Mouse (Mus musculus) limb, embryonic 11.5 days (tissue): ENCODE measurements at regions not wholly inside any gene's neighbourhood (a gene's known extent, or its start where the extent isn't known, plus 50 kb on each side); places are given as distances from the start of the nearest gene placed in this dataset.

Experiments
- ATAC-seq: fragments of 200-750 bp; cut with Nextera tagmentation; 2 replicates; pipeline ENCODE4 v1.8.0; 2017; ENCODE audit warnings: low read depth; ENCODE audit not compliant: insufficient number of reproducible peaks, low FRiP score, low TSS enrichment
- DNase-seq: peaks from one replicate; pipeline ENCODE4 v3.0.0-alpha.2; 2015; ENCODE audit warnings: low spot score
- H3K27ac ChIP-seq: fragments of 300-500 bp; sonication (generic); replicated peaks from 2 replicates; pipeline ENCODE4 v1.5.1; 2014; ENCODE audit warnings: low read depth, mild to moderate bottlenecking, low read length
- H3K27me3 ChIP-seq: fragments of 300-500 bp; sonication (generic); 2 replicates; pipeline ENCODE4 v1.6.1; 2014; ENCODE audit warnings: mild to moderate bottlenecking, low read length, mixed read lengths; ENCODE audit not compliant: control insufficient read depth, insufficient read depth
- H3K36me3 ChIP-seq: fragments of 300-500 bp; sonication (generic); 2 replicates; pipeline ENCODE4 v1.6.1; 2014; ENCODE audit warnings: mild to moderate bottlenecking, low read length, moderate library complexity, mixed read lengths; ENCODE audit not compliant: control insufficient read depth, insufficient read depth
- H3K4me1 ChIP-seq: fragments of 300-500 bp; sonication (generic); 2 replicates; pipeline ENCODE4 v1.6.1; 2014; ENCODE audit warnings: low read length, mixed read lengths; ENCODE audit not compliant: control insufficient read depth, insufficient read depth
- H3K4me2 ChIP-seq: fragments of 300-500 bp; sonication (generic); 2 replicates; pipeline ENCODE4 v1.6.1; 2014; ENCODE audit warnings: low read depth, mild to moderate bottlenecking, moderate library complexity; ENCODE audit not compliant: severe bottlenecking
- H3K4me3 ChIP-seq: fragments of 300-500 bp; sonication (generic); 2 replicates; pipeline ENCODE4 v1.5.1; 2014; ENCODE audit warnings: low read depth, low read length
- H3K9ac ChIP-seq: fragments of 300-500 bp; sonication (generic); 2 replicates; pipeline ENCODE4 v1.6.1; 2014; ENCODE audit warnings: mild to moderate bottlenecking, low read length
- H3K9me3 ChIP-seq: fragments of 300-500 bp; sonication (generic); 2 replicates; pipeline ENCODE4 v1.6.1; 2016; ENCODE audit warnings: low read length; ENCODE audit not compliant: control insufficient read depth
- WGBS: fragments of 180-500 bp; shearing (Covaris S2); extraction: QIAGEN DNeasy Blood & Tissue Kit; methylation state at CpG from one replicate; pipeline ENCODE4 v1.1.7; 2014; 5-methylcytosine and 5-hydroxymethylcytosine counted together

DNA sequence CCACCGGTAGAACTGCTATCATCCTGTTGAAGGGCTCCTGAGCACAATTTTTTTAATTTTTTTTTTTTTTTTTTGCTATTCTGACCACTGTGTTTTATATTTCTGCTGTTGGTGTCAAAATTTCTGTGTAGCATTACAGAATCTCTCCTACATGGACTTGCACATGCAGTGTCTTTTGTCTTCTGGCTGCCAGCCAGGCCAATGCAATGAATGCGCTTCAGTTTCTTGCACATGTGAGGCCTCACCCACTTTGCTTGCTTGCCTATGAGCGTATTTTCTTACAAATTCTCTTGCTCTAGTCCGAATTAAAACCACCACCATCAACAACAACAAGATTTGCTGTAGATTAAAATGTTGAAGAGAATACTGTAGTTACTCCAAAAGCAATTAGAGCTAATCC lies 213.2 kb upstream of the P2ry1 start:
- no peak overlapping the region for H3K9ac ChIP-seq
- no peak overlapping the region for H3K4me3 ChIP-seq
- H3K4me1 ChIP-seq: no peaks in the 10 kb centered on the region; the same call in 1 of the 2 replicates
- ATAC-seq (no peak), DNase-seq (no peak)
- H3K36me3 ChIP-seq: no peaks in the 10 kb centered on the region
- no peaks in the 10 kb centered on the region for H3K27me3 ChIP-seq
- H3K9me3 ChIP-seq: no peaks in the 10 kb centered on the region
- WGBS: 93% methylated on average over 4 of the region's 4 CpGs
- H3K27ac ChIP-seq: no peak overlapping the region
- no peak overlapping the region for H3K4me2 ChIP-seq

- DNase-seq: no peak
- no peak overlapping the region for H3K4me2 ChIP-seq
- H3K4me3 ChIP-seq: no peak overlapping the region
- ATAC-seq: no peak
- no peak overlapping the region for H3K9ac ChIP-seq
- no peaks in the 10 kb centered on the region for H3K36me3 ChIP-seq
- no peaks in the 10 kb centered on the region; the same call in 1 of the 2 replicates for H3K4me1 ChIP-seq
- no peak overlapping the region for H3K27ac ChIP-seq
- 61% methylated on average over 4 of the region's 4 CpGs for WGBS
- no peaks in the 10 kb centered on the region for H3K27me3 ChIP-seq
- H3K9me3 ChIP-seq: no peaks in the 10 kb centered on the region
Measured at GRCm38 (mm10) chr3:60792166-60792565, 210.4 kb upstream of the P2ry1 start.

DNA sequence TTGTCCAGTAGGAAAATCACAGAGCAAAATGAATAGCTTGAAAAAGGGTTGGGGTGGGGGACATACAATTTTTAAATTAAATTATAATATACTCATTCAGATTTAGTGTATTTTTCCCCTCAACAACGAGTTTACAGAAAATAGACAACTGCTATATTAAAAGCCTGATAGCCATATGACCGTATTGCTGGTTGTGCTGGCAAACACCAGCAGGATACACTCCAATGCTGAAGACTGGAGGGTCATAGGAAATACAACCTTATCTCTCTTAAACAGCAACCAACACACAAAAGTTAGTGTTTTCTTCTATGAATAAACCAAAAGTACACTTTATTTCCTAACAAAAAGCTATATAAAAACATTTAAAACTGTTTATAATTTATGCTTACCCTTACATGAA lies 206.4 kb upstream of the P2ry1 start:
- no peak overlapping the region for H3K27ac ChIP-seq
- no peaks in the 10 kb centered on the region for H3K27me3 ChIP-seq
- H3K36me3 ChIP-seq: no peaks in the 10 kb centered on the region
- 84% methylated on average over 2 of the region's 2 CpGs for WGBS
- no peak for DNase-seq
- no peaks in the 10 kb centered on the region; the same call in 1 of the 2 replicates for H3K4me1 ChIP-seq
- no peak overlapping the region for H3K4me3 ChIP-seq
- no peak for ATAC-seq
- no peaks in the 10 kb centered on the region for H3K9me3 ChIP-seq
- H3K4me2 ChIP-seq: no peak overlapping the region
- no peak overlapping the region for H3K9ac ChIP-seq

GRCm38 (mm10) chr3:60797808-60798207 lies 204.8 kb upstream of the P2ry1 start:
- Histone ChIP-seq H3K4me2 (no peak overlapping the region), H3K4me3 (no peak overlapping the region), H3K27ac (no peak overlapping the region), H3K9ac (no peak overlapping the region), H3K27me3 (no peaks in the 10 kb centered on the region), H3K36me3 (no peaks in the 10 kb centered on the region), H3K9me3 (no peaks in the 10 kb centered on the region), H3K4me1 (no peaks in the 10 kb centered on the region)
- no peak for DNase-seq
- ATAC-seq: no peak
- WGBS: 91% methylated on average over 6 of the region's 6 CpGs

DNA sequence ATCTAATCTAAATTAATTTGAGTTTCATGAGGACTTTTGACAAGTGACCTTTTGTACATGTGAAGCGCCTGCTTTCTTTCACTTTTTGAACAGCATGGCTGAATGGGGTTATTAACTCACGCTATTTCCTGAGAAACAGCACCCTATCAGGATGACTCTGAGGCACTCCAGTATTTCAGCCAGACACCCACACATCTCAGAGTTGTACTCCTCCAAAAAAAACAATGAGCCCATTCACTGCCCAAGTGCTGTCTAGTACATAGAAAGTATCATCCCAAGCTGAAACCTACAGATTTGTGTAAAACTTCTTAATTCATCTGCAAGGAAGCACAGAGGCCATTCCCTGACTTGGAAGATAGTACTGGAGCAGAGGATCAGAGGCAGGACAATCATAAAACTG lies 204.1 kb upstream of the P2ry1 start:
- ATAC-seq: no peak
- H3K27ac ChIP-seq: no peak overlapping the region
- no peak for DNase-seq
- H3K4me1 ChIP-seq: no peaks in the 10 kb centered on the region
- H3K27me3 ChIP-seq: no peaks in the 10 kb centered on the region
- no peaks in the 10 kb centered on the region for H3K9me3 ChIP-seq
- H3K36me3 ChIP-seq: no peaks in the 10 kb centered on the region
- no peak overlapping the region for H3K4me3 ChIP-seq
- 90% methylated on average over 2 of the region's 2 CpGs for WGBS
- H3K9ac ChIP-seq: no peak overlapping the region
- H3K4me2 ChIP-seq: no peak overlapping the region

DNA sequence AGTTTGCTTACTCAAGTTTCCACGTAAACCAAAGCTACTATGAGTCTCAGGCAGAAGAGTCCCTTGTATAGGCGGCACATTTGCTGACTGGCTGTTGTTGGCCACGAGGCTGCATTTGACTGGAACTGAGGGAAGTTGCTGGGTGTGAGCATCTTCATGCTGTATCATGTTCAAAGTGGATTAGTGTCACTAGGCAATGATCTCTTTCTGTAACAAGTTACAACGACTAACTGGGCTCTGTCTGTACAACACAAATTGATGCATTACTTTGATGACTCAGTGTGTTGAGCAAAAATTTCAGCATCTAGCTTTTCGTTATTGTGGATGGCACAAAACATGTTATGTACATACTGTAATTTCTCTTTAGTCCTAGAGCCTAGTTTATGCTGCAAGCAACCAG lies 203.7 kb upstream of the P2ry1 start:
- 80% methylated on average over 5 of the region's 5 CpGs for WGBS

GRCm38 (mm10) chr3:60804711-60805293 lies 197.8 kb upstream of the P2ry1 start:
- DNase-seq (no peak), ATAC-seq (no peak)
- H3K9me3 ChIP-seq: no peaks in the 10 kb centered on the region
- no peaks in the 10 kb centered on the region for H3K27me3 ChIP-seq
- H3K27ac ChIP-seq: no peak overlapping the region
- no peaks in the 10 kb centered on the region for H3K36me3 ChIP-seq
- H3K4me3 ChIP-seq: no peak overlapping the region
- H3K4me1 ChIP-seq: no peaks in the 10 kb centered on the region
- WGBS: 88% methylated on average over 3 of the region's 3 CpGs
- no peak overlapping the region for H3K4me2 ChIP-seq
- no peak overlapping the region for H3K9ac ChIP-seq

More for the DNA sequence above, 203.7 kb upstream of the P2ry1 start:
- no peak overlapping the region for H3K4me2 ChIP-seq
- no peak for DNase-seq
- H3K4me1 ChIP-seq: no peaks in the 10 kb centered on the region
- ATAC-seq: no peak
- H3K9ac ChIP-seq: no peak overlapping the region
- no peaks in the 10 kb centered on the region for H3K27me3 ChIP-seq
- H3K36me3 ChIP-seq: no peaks in the 10 kb centered on the region
- H3K27ac ChIP-seq: no peak overlapping the region
- H3K4me3 ChIP-seq: no peak overlapping the region
- H3K9me3 ChIP-seq: no peaks in the 10 kb centered on the region

GRCm38 (mm10) chr3:60811924-60812323 lies 190.7 kb upstream of the P2ry1 start:
- Histone ChIP-seq H3K36me3 (no peaks in the 10 kb centered on the region), H3K4me3 (no peak overlapping the region), H3K27ac (no peak overlapping the region), H3K9me3 (no peaks in the 10 kb centered on the region), H3K27me3 (no peaks in the 10 kb centered on the region), H3K4me2 (no peak overlapping the region), H3K4me1 (no peaks in the 10 kb centered on the region), H3K9ac (no peak overlapping the region)
- WGBS: 80% methylated on average over 5 of the region's 5 CpGs
- DNase-seq (no peak), ATAC-seq (no peak)

DNA sequence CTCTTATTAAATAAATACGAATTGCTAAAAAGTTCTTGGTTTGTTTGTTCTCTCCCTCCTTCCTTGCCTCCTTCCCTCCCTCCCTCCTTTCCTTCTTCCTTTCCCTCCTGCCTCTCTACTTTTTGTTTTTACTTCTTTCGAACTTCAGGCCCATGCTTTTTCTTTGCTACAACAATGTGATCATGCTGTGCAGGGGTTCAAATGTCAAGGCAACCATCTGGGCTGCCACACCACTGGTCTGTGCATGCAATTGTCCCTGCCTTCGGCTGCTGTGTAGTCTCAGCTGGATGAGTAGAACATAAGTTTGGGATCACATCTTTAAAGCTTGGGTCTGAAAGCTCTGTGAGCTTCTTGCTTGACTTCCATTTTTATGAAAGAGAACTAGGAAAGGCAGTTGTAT lies 189.1 kb upstream of the P2ry1 start:
- H3K4me1 ChIP-seq: no peaks in the 10 kb centered on the region
- H3K4me3 ChIP-seq: no peak overlapping the region
- no peaks in the 10 kb centered on the region for H3K27me3 ChIP-seq
- no peak overlapping the region for H3K4me2 ChIP-seq
- H3K9me3 ChIP-seq: no peaks in the 10 kb centered on the region
- H3K9ac ChIP-seq: no peak overlapping the region
- 77% methylated on average over 3 of the region's 3 CpGs for WGBS
- no peak for DNase-seq
- no peak overlapping the region for H3K27ac ChIP-seq
- no peak for ATAC-seq
- H3K36me3 ChIP-seq: no peaks in the 10 kb centered on the region
